Mouse (Mus musculus): ENCODE measurements around the gene Exosc10. TPM values are rescaled to one million over a fixed set of nuclear protein-coding genes. Genes with fewer than 3 reads are reported as not detected.

Gene Exosc10
- polyA plus RNA-seq, 1 experiment from 2014 or later = 33.2 TPM

DNA sequence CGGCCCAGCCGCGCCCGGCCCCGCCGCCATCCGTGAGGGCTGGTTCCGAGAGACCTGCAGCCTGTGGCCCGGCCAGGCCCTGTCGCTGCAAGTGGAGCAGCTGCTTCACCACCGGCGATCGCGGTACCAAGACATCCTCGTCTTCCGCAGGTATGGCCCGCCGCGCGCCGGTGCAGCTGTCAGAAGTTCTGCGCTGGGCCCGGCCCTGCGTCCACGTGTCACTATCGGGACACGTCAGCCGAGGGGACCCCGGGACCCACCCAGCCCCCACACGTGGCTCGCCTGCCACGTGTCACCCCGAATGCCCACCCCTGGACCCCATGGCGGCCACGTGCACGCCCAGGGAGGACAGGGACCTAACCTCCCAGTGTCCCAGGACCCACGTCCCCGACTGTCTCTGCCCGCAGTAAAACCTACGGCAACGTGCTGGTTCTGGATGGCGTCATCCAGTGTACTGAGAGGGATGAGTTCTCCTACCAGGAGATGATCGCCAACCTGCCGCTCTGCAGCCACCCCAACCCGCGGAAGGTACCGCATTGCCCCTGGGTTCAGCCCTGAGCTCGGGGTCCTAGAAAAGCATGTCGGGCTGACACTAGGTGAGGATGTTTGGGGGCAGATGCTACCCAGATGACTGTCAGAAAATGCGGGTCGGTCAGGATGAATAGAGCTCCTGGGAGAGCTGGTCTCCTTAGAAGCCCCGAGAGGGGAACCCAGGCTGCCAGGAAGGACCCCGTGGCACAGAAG, 33.6 kb downstream of the Exosc10 start:
- H3K27me3 ChIP-seq (replicated peaks; ENCODE audit: insufficient read depth, low read length) = no peaks in the 10 kb centered on the region
- peak overlapping the region; percentile 56 for H3K9ac ChIP-seq (replicated peaks; ENCODE audit: low read depth)
- H3K36me3 ChIP-seq (ENCODE audit: insufficient read depth, low read length) = peaks cover 5% of the 10 kb centered on the region; the same call in 1 of the 2 replicates
- no peaks in the 10 kb centered on the region for H3K9me3 ChIP-seq (ENCODE audit: low read length)
- H3K27ac ChIP-seq (ENCODE audit: low read length) = no peak overlapping the region
- TF ChIP-seq EP300 (IDR thresholded peaks at IDR 0.05) (no peak), CTCF (IDR thresholded peaks at IDR 0.05) (no peak)
- WGBS = 1% methylated on average over 52 of the region's 53 CpGs
- ATAC-seq (peak; percentile 46), DNase-seq (ENCODE audit: low spot score) (no peak)
- H3K4me1 ChIP-seq (ENCODE audit: insufficient read depth, low read depth, low read length) = peaks cover 6% of the 10 kb centered on the region; the same call in 1 of the 2 replicates
- H3K4me3 ChIP-seq (ENCODE audit: low read depth, low read length) = peak overlapping the region; percentile 80
- H3K4me2 ChIP-seq (replicated peaks; ENCODE audit: low read depth, low read length) = peak overlapping the region; percentile 97

DNA sequence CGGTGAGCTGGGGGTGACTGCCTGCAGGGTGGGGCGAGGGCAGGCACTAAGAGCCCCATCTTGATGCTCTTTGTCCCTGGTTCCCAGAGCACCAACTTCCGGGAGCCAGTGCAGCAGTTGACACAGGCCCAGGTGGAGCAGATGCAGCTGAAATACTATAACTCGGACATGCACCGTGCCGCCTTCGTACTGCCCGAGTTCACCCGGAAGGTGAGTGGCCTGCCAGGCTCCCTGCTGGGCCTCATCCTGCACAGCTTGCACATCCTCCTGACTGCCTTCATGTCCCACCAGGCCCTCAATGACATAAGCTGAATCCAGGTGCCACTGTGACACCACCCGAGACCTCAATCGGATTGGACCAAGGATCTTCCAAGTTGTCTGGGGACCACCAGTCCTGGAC, 35.8 kb downstream of the Exosc10 start:
- H3K4me2 ChIP-seq (replicated peaks; ENCODE audit: low read depth, low read length) = no peak overlapping the region
- peaks cover 6% of the 10 kb centered on the region; the same call in 1 of the 2 replicates for H3K4me1 ChIP-seq (ENCODE audit: insufficient read depth, low read depth, low read length)
- no peaks in the 10 kb centered on the region for H3K9me3 ChIP-seq (ENCODE audit: low read length)
- no peak for ATAC-seq
- H3K27me3 ChIP-seq (replicated peaks; ENCODE audit: insufficient read depth, low read length) = no peaks in the 10 kb centered on the region
- H3K4me3 ChIP-seq (ENCODE audit: low read depth, low read length) = no peak overlapping the region
- H3K36me3 ChIP-seq (ENCODE audit: insufficient read depth, low read length) = peaks cover 5% of the 10 kb centered on the region; the same call in 1 of the 2 replicates
- DNase-seq (ENCODE audit: low spot score) = no peak
- H3K27ac ChIP-seq (ENCODE audit: low read length) = no peak overlapping the region
- H3K9ac ChIP-seq (replicated peaks; ENCODE audit: low read depth) = no peak overlapping the region
- TF ChIP-seq CTCF (IDR thresholded peaks at IDR 0.05) (no peak), EP300 (IDR thresholded peaks at IDR 0.05) (no peak)
- WGBS = 91% methylated on average over 11 of the region's 11 CpGs

DNA sequence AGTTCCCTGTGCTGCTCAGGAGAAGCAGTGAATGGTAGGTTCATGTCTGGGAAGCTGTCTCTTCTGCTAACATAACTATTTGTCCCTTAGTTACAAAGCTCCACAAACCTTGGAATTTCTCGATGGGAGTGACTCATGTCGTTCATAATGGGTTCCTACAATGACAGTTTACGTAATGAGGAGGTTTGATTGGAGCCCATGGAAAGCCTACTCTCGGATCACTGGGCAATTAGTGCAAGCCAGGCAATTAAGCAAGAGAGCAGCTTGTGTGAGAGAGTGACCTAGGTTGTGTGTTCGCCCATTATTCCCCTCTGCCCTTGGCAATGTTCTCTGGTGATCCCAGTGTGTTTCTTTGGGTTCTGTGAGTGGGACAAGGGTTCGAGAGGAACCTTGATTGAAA, 37.7 kb downstream of the Exosc10 start:
- WGBS = 82% methylated on average over 6 of the region's 6 CpGs
- H3K4me3 ChIP-seq (ENCODE audit: low read depth, low read length) = no peak overlapping the region
- no peaks in the 10 kb centered on the region for H3K9me3 ChIP-seq (ENCODE audit: low read length)
- no peak overlapping the region for H3K27ac ChIP-seq (ENCODE audit: low read length)
- H3K4me1 ChIP-seq (ENCODE audit: insufficient read depth, low read depth, low read length) = peaks cover 3% of the 10 kb centered on the region; the same call in 1 of the 2 replicates
- H3K4me2 ChIP-seq (replicated peaks; ENCODE audit: low read depth, low read length) = no peak overlapping the region
- ATAC-seq (no peak), DNase-seq (ENCODE audit: low spot score) (no peak)
- peaks cover 5% of the 10 kb centered on the region; the same call in 1 of the 2 replicates for H3K36me3 ChIP-seq (ENCODE audit: insufficient read depth, low read length)
- TF ChIP-seq EP300 (IDR thresholded peaks at IDR 0.05) = no peak
- no peak for TF ChIP-seq CTCF (IDR thresholded peaks at IDR 0.05)
- H3K9ac ChIP-seq (replicated peaks; ENCODE audit: low read depth) = no peak overlapping the region
- no peaks in the 10 kb centered on the region for H3K27me3 ChIP-seq (replicated peaks; ENCODE audit: insufficient read depth, low read length)

- no peak overlapping the region for H3K4me2 ChIP-seq (replicated peaks; ENCODE audit: low read depth, low read length)
- no peak for DNase-seq (ENCODE audit: low spot score)
- no peak overlapping the region for H3K4me3 ChIP-seq (ENCODE audit: low read depth, low read length)
- H3K27ac ChIP-seq (ENCODE audit: low read length) = no peak overlapping the region
- H3K9me3 ChIP-seq (ENCODE audit: low read length) = no peaks in the 10 kb centered on the region
- TF ChIP-seq EP300 (IDR thresholded peaks at IDR 0.05) = no peak
- no peak for TF ChIP-seq CTCF (IDR thresholded peaks at IDR 0.05)
- peaks cover 5% of the 10 kb centered on the region; the same call in 1 of the 2 replicates for H3K36me3 ChIP-seq (ENCODE audit: insufficient read depth, low read length)
- no peaks in the 10 kb centered on the region for H3K27me3 ChIP-seq (replicated peaks; ENCODE audit: insufficient read depth, low read length)
- WGBS = 97% methylated on average over 3 of the region's 3 CpGs
- peaks cover 3% of the 10 kb centered on the region; the same call in 1 of the 2 replicates for H3K4me1 ChIP-seq (ENCODE audit: insufficient read depth, low read depth, low read length)
- ATAC-seq = no peak
- H3K9ac ChIP-seq (replicated peaks; ENCODE audit: low read depth) = no peak overlapping the region
Observed at GRCm38 (mm10) chr4:148596731-148597130, 38.5 kb downstream of the Exosc10 start.

DNA sequence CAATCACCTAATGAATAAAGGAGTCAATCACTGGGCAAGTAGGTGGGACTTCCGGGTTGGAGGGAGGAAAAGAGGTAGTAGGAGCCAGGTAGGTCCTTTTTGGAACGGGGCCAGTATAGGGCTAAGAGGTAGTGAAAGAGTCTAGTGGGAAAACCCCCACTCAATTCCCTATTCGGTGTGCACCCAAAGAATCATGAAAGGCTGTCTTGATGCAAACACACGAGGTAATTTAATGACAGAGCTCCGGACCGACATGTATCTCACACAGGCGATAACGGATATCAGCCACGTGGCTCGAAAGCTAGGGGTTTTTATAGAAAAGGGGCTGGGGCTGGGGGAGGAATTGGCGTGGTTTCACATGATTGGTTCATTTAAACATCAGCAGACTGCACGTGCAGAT, 40.6 kb downstream of the Exosc10 start:
- no peak for DNase-seq (ENCODE audit: low spot score)
- Histone ChIP-seq H3K4me3 (ENCODE audit: low read depth, low read length) (no peak overlapping the region), H3K9me3 (ENCODE audit: low read length) (no peaks in the 10 kb centered on the region), H3K27ac (ENCODE audit: low read length) (no peak overlapping the region), H3K4me2 (replicated peaks; ENCODE audit: low read depth, low read length) (no peak overlapping the region), H3K4me1 (ENCODE audit: insufficient read depth, low read depth, low read length) (no peaks in the 10 kb centered on the region), H3K36me3 (ENCODE audit: insufficient read depth, low read length) (peaks cover 5% of the 10 kb centered on the region; the same call in 1 of the 2 replicates), H3K9ac (replicated peaks; ENCODE audit: low read depth) (no peak overlapping the region), H3K27me3 (replicated peaks; ENCODE audit: insufficient read depth, low read length) (no peaks in the 10 kb centered on the region)
- 94% methylated on average over 12 of the region's 12 CpGs for WGBS
- TF ChIP-seq EP300 (IDR thresholded peaks at IDR 0.05) (no peak), CTCF (IDR thresholded peaks at IDR 0.05) (no peak)
- no peak for ATAC-seq

DNA sequence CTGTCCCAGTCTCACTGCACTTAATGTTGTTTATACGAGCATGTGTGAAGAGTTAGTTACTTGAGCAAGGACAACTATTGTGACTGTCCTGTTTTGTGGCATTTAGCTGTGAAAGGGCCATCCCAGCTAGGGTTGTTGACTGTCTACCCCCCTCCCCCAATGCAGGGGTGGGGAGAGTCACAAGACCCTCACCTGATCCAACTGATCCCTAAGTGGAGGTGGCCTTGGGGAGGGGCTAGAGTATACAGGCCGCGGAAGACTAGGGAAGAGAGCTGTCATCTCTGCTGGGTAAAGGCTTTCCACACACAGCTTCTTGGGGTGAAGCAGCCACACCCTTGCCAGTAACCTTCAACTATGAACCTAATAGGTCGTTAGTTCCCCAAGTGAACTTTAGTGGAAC, 42.1 kb downstream of the Exosc10 start:
- Histone ChIP-seq H3K9me3 (ENCODE audit: low read length) (no peaks in the 10 kb centered on the region), H3K27ac (ENCODE audit: low read length) (no peak overlapping the region), H3K4me2 (replicated peaks; ENCODE audit: low read depth, low read length) (no peak overlapping the region), H3K4me3 (ENCODE audit: low read depth, low read length) (no peak overlapping the region), H3K9ac (replicated peaks; ENCODE audit: low read depth) (no peak overlapping the region), H3K4me1 (ENCODE audit: insufficient read depth, low read depth, low read length) (no peaks in the 10 kb centered on the region), H3K27me3 (replicated peaks; ENCODE audit: insufficient read depth, low read length) (no peaks in the 10 kb centered on the region), H3K36me3 (ENCODE audit: insufficient read depth, low read length) (no peaks in the 10 kb centered on the region; the same call in 1 of the 2 replicates)
- no peak for DNase-seq (ENCODE audit: low spot score)
- ATAC-seq = no peak
- no peak for TF ChIP-seq CTCF (IDR thresholded peaks at IDR 0.05)
- TF ChIP-seq EP300 (IDR thresholded peaks at IDR 0.05) = no peak
- WGBS = 91% methylated on average over 4 of the region's 4 CpGs

Data from lung, postnatal 0 days (tissue).